Mouse (Mus musculus): Measurements from ENCODE around the gene Ube4b. TPM values are rescaled to one million over a fixed set of nuclear protein-coding genes. Genes with fewer than 3 reads are reported as not detected.

Gene Ube4b
- total RNA-seq, 2 experiments from 2014 or later: 93.9 to 103 TPM

DNA sequence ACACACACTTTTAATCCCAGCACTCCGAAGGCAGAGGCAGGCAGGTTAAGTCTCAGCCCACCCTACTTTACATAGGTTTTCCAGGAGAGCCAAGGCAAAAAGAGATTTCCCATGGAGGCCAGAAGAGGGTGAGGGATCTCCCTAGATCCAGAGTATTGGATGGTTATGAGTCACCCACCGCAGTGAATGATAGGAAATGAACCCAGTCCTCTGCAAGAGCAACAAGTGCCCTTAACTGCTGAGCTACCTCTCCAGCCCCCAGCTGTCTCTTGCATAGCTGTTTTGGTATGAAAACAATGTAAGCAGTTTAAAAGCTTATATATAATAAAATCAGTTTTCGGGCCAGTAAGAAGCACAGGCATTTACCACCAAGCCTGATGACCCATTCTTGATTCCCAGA is 143.5 kb downstream of the Ube4b start:
- no peak for DNase-seq (ENCODE audit: low spot score in 2 of 2)
- intact Hi-C loops (cut with DNase I): no loop called here

DNA sequence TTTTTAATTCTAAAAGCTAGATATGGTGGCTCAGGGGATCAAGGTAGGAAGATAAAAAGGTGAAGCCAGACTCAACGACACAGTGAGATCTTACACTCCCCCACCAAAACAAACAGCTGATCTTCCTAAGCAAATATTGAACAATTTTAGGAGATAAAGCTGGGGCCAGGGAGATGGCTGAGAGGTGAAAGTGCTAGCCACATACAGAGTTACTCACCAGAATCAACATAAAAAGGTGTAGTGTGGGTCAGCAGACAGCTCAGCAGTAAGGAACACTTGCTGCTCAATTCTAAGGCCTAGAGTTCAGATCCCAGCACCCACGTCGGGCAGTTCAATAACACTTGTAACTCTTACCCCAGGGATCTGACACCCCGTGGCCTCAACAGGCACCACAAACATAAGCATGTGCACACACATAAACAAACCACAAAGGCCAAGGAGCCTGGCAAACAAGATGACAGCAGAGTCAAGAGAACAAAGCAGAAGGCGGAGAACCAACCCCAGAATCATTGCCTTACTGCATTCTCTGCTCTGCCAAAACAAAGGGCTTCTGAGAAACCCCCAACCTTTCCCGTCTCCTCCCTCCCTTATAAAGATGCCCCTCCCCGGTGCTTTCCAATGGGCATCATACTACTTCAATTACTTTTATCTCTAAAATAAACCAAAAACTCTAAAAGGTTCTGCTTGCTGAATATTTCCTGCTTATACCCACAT is 144.4 kb downstream of the Ube4b start:
- intact Hi-C loops (cut with DNase I): no loop called here
- DNase-seq (ENCODE audit: low spot score in 2 of 2): no peak

Other genes starting within 250 kb of the Ube4b start
- gene Kif1b, start 119.1 kb downstream of the Ube4b start, total RNA-seq (2021): 100 to 1,000 TPM; 432 to 448 TPM
- gene Rbp7, start 28.2 kb upstream of the Ube4b start, total RNA-seq (2021): not detected
- not detected for gene Tmem274, start 50.6 kb upstream of the Ube4b start, total RNA-seq (2021)
- 1 to 10 TPM; 8.1 to 8.9 TPM for gene Nmnat1, start 58.5 kb upstream of the Ube4b start, total RNA-seq (2021)
- gene Lzic, start 58.5 kb upstream of the Ube4b start, total RNA-seq (2021): 10 to 100 TPM; 18.7 to 19.8 TPM
- gene Ctnnbip1, start 91.5 kb upstream of the Ube4b start, total RNA-seq (2021): 10 to 100 TPM; 40.3 to 41.9 TPM
- gene Clstn1, start 159.7 kb upstream of the Ube4b start, total RNA-seq (2021): 1,000 to 10,000 TPM; 1,368 to 1,474 TPM